Mouse (Mus musculus) heart, postnatal 0 days (tissue): ENCODE results near the gene Hspa1l.

Source experiments
- CTCF ChIP-seq: IDR thresholded peaks from 2 replicates; pipeline ENCODE4 v1.5.1; 2016; ENCODE audit warnings: antibody characterized with exemption, control low read depth, low read depth
- EP300 ChIP-seq: IDR thresholded peaks from 2 replicates; pipeline ENCODE4 v1.6.1; 2016; ENCODE audit warnings: antibody characterized with exemption, low read depth

- TF ChIP-seq EP300 = no peak
- no peak for TF ChIP-seq CTCF
Observed at GRCm38 (mm10) chr17:35012430-35012829, 39.9 kb downstream of the Hspa1l start.
